Mouse (Mus musculus): Measurements from ENCODE around the gene Scfd2. TPM values are rescaled to one million over a fixed set of nuclear protein-coding genes. Genes with fewer than 3 reads are reported as not detected.

Scfd2 gene
- total RNA-seq, 2 experiments from 2014 or later: 20.1 to 21.1 TPM

- no peak for DNase-seq (ENCODE audit: low spot score in 2 of 2)
Measured at GRCm38 (mm10) chr5:74314501-74314900, 217.1 kb downstream of the Scfd2 start.

- no peak for DNase-seq (ENCODE audit: low spot score in 2 of 2)
Measured at GRCm38 (mm10) chr5:74313542-74313941, 218.0 kb downstream of the Scfd2 start.

DNA sequence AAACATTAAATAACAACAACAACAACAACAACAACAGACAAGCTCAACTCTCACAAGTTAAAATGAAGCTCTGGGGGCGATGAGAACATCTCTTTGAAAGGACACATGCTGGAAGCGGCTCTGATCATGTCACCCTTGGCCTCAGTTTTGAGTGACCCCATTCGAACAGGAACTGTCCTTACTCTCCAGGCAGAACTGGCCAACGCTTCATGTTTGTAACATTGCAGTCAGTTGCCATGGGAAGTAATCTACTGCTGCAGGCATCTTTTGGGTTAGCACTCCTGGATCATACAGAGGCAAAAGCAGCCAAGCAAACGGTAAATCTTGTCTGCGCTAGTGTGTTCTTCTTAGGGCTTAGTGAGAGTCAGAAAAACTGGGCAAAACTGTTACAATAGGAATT, 219.7 kb downstream of the Scfd2 start:
- DNase-seq (ENCODE audit: low spot score in 2 of 2): no peak

DNA sequence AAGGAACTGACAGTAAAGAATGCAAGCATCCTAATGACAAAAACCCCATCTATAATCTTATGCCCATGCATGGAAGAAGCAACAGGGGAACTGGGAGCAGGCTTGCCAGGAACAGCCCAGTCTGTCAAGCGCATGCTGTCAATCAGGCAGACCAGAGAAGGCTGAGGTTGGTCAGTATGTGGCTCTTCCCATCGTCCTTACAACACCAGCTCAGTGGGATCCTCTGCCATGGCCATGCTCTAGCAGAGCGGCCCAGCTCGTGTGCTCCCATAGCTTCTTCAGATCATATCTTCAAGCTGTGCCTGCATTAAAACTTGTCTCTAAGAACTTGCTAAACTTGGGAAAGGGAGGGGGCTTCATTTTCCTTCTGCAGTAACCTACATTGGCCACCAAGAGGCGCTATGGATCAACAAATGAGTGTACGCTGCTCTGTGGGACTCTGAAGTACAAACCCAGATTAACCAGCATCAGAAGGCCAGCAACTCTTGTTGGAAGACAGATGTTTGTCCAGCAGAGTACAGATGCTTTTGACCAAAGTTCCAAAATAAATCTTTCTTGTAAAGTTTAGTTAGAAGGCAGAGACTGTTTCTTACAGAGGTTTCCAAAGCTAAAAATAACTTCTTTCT, 220.2 kb downstream of the Scfd2 start:
- no peak for DNase-seq (ENCODE audit: low spot score in 2 of 2)

DNA sequence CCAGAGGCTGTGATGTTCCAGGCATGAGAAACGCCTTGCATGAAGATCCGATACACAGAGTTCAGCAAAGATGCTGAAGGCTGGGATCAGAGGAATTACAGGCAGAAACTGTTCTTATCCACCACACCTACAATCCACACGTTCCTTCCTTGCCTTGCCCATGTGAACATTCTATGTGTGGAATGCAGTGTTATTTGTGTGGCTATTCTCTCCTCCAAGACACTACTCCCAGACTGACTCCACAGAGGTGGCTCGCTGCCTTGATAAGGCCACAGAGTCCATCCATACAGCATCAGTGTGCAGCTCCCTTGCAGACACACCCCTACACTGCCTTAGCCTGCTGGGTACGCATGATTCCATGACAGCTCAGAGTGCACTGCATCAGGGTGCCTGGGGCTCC, 221.5 kb downstream of the Scfd2 start:
- DNase-seq (ENCODE audit: low spot score in 2 of 2): no peak

DNA sequence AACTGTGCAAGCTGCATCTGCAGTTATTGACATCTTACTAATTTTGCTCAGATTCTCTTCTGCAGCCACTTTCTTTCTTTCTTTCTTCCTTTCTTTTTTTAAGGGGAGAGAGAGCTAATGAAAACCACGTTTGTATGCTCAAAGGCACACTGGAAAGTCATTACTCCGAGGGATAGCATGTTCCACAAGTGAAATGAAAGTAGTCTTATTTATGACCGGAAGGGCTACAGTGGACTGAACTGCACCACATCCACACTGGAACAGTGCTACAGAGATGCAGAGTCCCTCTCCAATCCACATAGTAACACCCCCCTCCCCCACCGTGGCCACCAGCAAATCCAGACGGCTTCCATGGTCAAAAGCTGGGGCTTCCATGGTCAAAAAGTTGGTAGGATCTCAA, 224.3 kb downstream of the Scfd2 start:
- DNase-seq (ENCODE audit: low spot score in 2 of 2): no peak

- DNase-seq (ENCODE audit: low spot score in 2 of 2): no peak
Measured at GRCm38 (mm10) chr5:74305533-74306189, 225.9 kb downstream of the Scfd2 start.

GRCm38 (mm10) chr5:74304767-74305166, 226.8 kb downstream of the Scfd2 start:
- no peak for DNase-seq (ENCODE audit: low spot score in 2 of 2)

GRCm38 (mm10) chr5:74302331-74302730, 229.2 kb downstream of the Scfd2 start:
- no peak for DNase-seq (ENCODE audit: low spot score in 2 of 2)

- no peak for DNase-seq (ENCODE audit: low spot score in 2 of 2)
Measured at GRCm38 (mm10) chr5:74301443-74301842, 230.1 kb downstream of the Scfd2 start.

GRCm38 (mm10) chr5:74300931-74301330, 230.6 kb downstream of the Scfd2 start:
- DNase-seq (ENCODE audit: low spot score in 2 of 2): no peak

DNA sequence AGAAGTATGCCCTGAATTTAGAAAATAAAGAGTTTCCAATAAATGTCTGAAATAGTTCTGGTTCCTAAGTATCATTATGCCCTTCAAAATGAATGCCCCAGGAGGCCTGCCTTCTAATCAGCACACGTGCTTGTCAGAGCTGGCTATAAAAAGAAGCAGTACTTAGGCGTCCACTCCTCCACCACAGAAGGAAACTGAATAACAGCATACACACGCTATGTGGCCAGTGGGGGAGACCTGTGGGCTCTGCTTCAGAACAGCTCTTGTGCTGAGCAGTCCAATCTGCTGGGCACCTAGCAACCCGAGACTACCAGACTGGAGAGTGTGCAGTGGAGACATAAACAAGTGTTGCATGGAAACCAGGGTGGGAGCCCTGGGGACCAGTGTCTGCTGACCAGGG, 231.4 kb downstream of the Scfd2 start:
- no peak for DNase-seq (ENCODE audit: low spot score in 2 of 2)

- DNase-seq (ENCODE audit: low spot score in 2 of 2): no peak
Measured at GRCm38 (mm10) chr5:74297113-74297512, 234.4 kb downstream of the Scfd2 start.

GRCm38 (mm10) chr5:74296096-74296495, 235.5 kb downstream of the Scfd2 start:
- no peak for DNase-seq (ENCODE audit: low spot score in 2 of 2)

DNA sequence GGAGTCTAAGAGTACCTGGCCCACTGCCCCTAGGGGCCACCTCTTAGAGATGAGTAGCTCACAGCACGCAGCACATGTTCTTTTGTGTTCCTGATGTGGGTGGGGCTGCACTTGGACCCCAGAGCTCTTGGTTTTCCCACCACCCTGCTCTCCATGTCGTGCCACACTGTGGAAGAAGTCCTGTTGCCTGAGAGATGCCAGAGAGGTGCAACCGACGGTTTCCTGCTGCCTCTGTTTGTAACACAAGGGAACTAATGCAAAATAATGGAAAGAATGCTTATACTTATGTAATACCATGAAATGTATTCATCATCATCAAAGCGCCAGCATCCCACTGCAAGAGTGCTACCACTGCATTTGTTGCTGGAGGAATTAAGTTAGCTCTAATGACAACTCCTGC, 238.0 kb downstream of the Scfd2 start:
- DNase-seq (ENCODE audit: low spot score in 2 of 2): no peak

DNA sequence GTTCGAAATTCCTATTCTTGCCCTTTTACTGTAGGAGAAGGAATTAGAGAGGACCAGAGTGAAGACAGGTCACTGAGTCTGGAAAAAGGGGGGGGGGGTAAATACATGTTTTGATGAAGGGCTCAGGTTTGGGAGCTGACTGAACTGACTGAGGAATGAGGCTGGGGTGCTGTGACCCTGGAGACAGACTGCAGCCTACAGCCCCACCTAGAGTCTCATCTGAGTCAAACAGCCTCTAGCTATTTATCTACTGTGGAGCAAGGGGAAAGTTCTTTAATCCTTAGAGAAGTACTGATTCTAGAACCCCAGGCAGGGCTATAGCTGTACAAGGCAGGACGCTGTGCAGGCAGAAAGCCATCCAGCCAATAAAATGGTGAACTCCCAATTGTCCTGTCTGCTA, 239.5 kb downstream of the Scfd2 start:
- DNase-seq (ENCODE audit: low spot score in 2 of 2): no peak

DNA sequence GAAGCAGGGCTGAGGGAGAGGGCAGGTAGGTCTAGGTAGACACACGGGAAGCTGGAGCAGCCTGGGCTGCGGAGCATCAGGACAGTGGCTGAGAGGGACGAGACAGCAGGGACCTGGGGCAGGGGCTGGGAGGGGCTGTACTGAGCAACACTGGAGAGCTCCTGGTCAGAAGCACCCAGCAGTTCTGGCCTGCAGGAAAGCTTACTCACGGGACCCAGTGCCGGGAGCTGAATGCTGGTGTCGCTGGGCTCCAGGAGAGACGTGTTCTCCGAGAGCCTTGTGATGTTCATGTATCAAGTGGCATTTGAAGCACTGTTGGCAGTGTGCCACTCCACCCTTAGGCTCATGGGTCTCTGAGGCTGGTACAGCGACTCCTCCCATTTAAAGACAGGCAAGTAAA, 240.0 kb downstream of the Scfd2 start:
- DNase-seq (ENCODE audit: low spot score in 2 of 2): no peak

DNA sequence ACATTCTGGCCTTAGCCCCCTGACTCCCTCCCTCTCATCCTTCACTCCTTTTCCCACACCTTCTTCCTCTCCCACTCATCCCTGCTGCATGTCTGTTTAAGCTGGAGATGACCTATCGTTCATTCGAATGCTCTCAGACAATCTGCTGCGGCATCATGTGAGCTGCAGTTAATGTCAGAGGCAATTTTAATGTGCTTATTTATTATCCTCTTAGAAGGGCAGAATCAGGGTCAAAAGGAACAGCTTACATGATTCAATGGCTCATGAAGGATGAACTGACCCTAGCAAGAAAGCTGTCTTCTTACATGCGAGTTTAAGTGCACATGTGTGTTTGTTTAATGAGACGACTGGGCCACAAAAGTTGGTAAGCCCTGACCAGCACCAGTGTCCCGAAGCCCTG, 241.6 kb downstream of the Scfd2 start:
- DNase-seq (ENCODE audit: low spot score in 2 of 2): no peak

GRCm38 (mm10) chr5:74288206-74288605, 243.4 kb downstream of the Scfd2 start:
- no peak for DNase-seq (ENCODE audit: low spot score in 2 of 2)

- DNase-seq (ENCODE audit: low spot score in 2 of 2): no peak
Measured at GRCm38 (mm10) chr5:74286301-74286700, 245.3 kb downstream of the Scfd2 start.

GRCm38 (mm10) chr5:74285764-74286163, 245.8 kb downstream of the Scfd2 start:
- no peak for DNase-seq (ENCODE audit: low spot score in 2 of 2)

DNA sequence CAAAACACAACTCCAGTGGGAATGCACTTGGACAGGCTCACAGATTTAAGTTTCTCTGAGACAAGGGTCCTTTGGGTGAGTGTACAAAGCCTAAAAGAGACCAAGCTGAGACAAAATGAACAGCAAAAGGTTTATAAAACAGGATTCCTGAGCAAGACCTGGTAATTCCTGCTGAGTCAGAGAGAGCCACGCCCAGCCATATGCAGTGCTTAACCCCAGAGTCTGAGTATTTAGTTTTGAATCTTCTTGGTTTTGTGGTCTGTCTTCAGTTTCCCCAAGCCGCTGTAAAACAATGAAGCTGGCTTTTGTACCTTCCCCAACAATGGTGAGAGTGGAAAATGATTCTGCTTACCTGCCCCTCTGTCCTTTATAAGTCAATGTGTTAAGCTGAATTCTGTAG, 246.3 kb downstream of the Scfd2 start:
- DNase-seq (ENCODE audit: low spot score in 2 of 2): no peak

- no peak for DNase-seq (ENCODE audit: low spot score in 2 of 2)
Measured at GRCm38 (mm10) chr5:74283545-74283944, 248.0 kb downstream of the Scfd2 start.
